Mouse (Mus musculus) 3T3-L1 (cell line): ENCODE measurements at regions not wholly inside any gene's neighbourhood (a gene's known extent, or its start where the extent isn't known, plus 50 kb on each side); places are given as distances from the start of the nearest gene placed in this dataset.

Experiments used
- DNase-seq: peaks from one replicate; pipeline ENCODE4 v3.0.0-alpha.2; 2015; ENCODE audit warnings: low read depth, low spot score

- no peak for DNase-seq
Observed at GRCm38 (mm10) chr4:48871105-48871504, 188.0 kb upstream of the Plppr1 start.

- no peak for DNase-seq
Observed at GRCm38 (mm10) chr4:48889074-48889592, 169.9 kb upstream of the Plppr1 start.

GRCm38 (mm10) chr4:48904551-48904950, 154.5 kb upstream of the Plppr1 start:
- DNase-seq = no peak

- no peak for DNase-seq
Observed at GRCm38 (mm10) chr4:48905196-48905867, 153.7 kb upstream of the Plppr1 start.

- DNase-seq = no peak
Observed at GRCm38 (mm10) chr4:48909161-48909560, 149.9 kb upstream of the Plppr1 start.

- no peak for DNase-seq
Observed at GRCm38 (mm10) chr4:48913301-48913700, 145.8 kb upstream of the Plppr1 start.

GRCm38 (mm10) chr4:48924576-48925459, 134.3 kb upstream of the Plppr1 start:
- DNase-seq = no peak

GRCm38 (mm10) chr4:48938420-48938819, 120.7 kb upstream of the Plppr1 start:
- DNase-seq = no peak

GRCm38 (mm10) chr4:48938892-48939291, 120.2 kb upstream of the Plppr1 start:
- no peak for DNase-seq

- no peak for DNase-seq
Observed at GRCm38 (mm10) chr4:48945266-48945818, 113.7 kb upstream of the Plppr1 start.

GRCm38 (mm10) chr4:48952965-48953364, 106.1 kb upstream of the Plppr1 start:
- no peak for DNase-seq

- no peak for DNase-seq
Observed at GRCm38 (mm10) chr4:48975810-48976209, 83.3 kb upstream of the Plppr1 start.

GRCm38 (mm10) chr4:48992021-48992420, 67.1 kb upstream of the Plppr1 start:
- no peak for DNase-seq
